Mouse (Mus musculus) hindbrain, embryonic 15.5 days (tissue): ENCODE results near the gene Tmprss12. TPM values are rescaled to one million over a fixed set of nuclear protein-coding genes. Genes with fewer than 3 reads are reported as not detected.
"Not testable (repeated sequence)": the region's sequence is repeated elsewhere in the genome, so short reads cannot be mapped to it uniquely, and the experiment has no call there.

Experiments
- ATAC-seq: fragments of 200-750 bp; cut with Nextera tagmentation; 2 replicates; pipeline ENCODE4 v1.8.0; 2017; ENCODE audit warnings: low read depth, moderate number of reproducible peaks, moderate TSS enrichment; ENCODE audit not compliant: low FRiP score
- H3K27ac ChIP-seq: fragments of 300-500 bp; sonication (generic); replicated peaks from 2 replicates; pipeline ENCODE4 v1.5.1; 2015; ENCODE audit warnings: mild to moderate bottlenecking, inconsistent platforms
- H3K27me3 ChIP-seq: fragments of 300-500 bp; sonication (generic); 2 replicates; pipeline ENCODE4 v1.6.1; 2015; ENCODE audit warnings: control low read depth, inconsistent platforms
- H3K36me3 ChIP-seq: fragments of 300-500 bp; sonication (generic); 2 replicates; pipeline ENCODE4 v1.6.1; 2015; ENCODE audit warnings: control low read depth, inconsistent platforms
- H3K4me1 ChIP-seq: fragments of 300-500 bp; sonication (generic); replicated peaks from 2 replicates; pipeline ENCODE4 v1.6.1; 2015; ENCODE audit warnings: control low read depth, inconsistent platforms
- H3K4me2 ChIP-seq: fragments of 300-500 bp; sonication (generic); 2 replicates; pipeline ENCODE4 v1.6.1; 2015; ENCODE audit warnings: moderate library complexity, mild to moderate bottlenecking, inconsistent platforms
- H3K4me3 ChIP-seq: fragments of 300-500 bp; sonication (generic); 2 replicates; pipeline ENCODE4 v1.5.1; 2015; ENCODE audit warnings: mild to moderate bottlenecking, inconsistent platforms
- H3K9ac ChIP-seq: fragments of 300-500 bp; sonication (generic); 2 replicates; pipeline ENCODE4 v1.6.1; 2015; ENCODE audit warnings: inconsistent platforms
- H3K9me3 ChIP-seq: fragments of 300-500 bp; sonication (generic); 2 replicates; pipeline ENCODE4 v1.6.1; 2016; ENCODE audit warnings: control low read depth, inconsistent platforms
- WGBS: fragments of 180-500 bp; shearing (Covaris S2); methylation state at CpG from one replicate; pipeline ENCODE4 v1.1.7; 2015; 5-methylcytosine and 5-hydroxymethylcytosine counted together
- polyA plus RNA-seq: library from polyadenylated mRNA; unstranded; fragments of >200 nt; fragmentation: Nextera tagmentation; extraction: Ambion mirVana; gene quantifications from 2 replicates; pipeline ENCODE4 v1.2.1, GENCODE M21; 2015

Tmprss12 gene
- polyA plus RNA-seq, 1 experiment from 2014 or later, result not detected

GRCm38 (mm10) chr15:100314448-100315145 lies 34.0 kb downstream of the Tmprss12 start:
- Histone ChIP-seq H3K36me3 (no peaks in the 10 kb centered on the region), H3K4me3 (no peak overlapping the region), H3K9me3 (no peaks in the 10 kb centered on the region), H3K27ac (no peak overlapping the region), H3K9ac (no peak overlapping the region), H3K4me1 (no peaks in the 10 kb centered on the region), H3K27me3 (no peaks in the 10 kb centered on the region), H3K4me2 (no peak overlapping the region)
- no peak for ATAC-seq
- 93% methylated on average over 5 of the region's 5 CpGs for WGBS

- H3K4me2 ChIP-seq, H3K27me3 ChIP-seq, H3K4me3 ChIP-seq, H3K27ac ChIP-seq, ATAC-seq, H3K4me1 ChIP-seq, H3K9ac ChIP-seq, H3K9me3 ChIP-seq, H3K36me3 ChIP-seq: not testable (repeated sequence)
- WGBS, result 86% methylated on average over 4 of the region's 4 CpGs
These were observed 37.5 kb downstream of the Tmprss12 start for GRCm38 (mm10) chr15:100318014-100318671.

- 89% methylated on average over 1 of the region's 1 CpGs for WGBS
- ATAC-seq, result no peak
- no peaks in the 10 kb centered on the region for H3K9me3 ChIP-seq
These were observed 39.2 kb downstream of the Tmprss12 start for GRCm38 (mm10) chr15:100319884-100320283.

DNA sequence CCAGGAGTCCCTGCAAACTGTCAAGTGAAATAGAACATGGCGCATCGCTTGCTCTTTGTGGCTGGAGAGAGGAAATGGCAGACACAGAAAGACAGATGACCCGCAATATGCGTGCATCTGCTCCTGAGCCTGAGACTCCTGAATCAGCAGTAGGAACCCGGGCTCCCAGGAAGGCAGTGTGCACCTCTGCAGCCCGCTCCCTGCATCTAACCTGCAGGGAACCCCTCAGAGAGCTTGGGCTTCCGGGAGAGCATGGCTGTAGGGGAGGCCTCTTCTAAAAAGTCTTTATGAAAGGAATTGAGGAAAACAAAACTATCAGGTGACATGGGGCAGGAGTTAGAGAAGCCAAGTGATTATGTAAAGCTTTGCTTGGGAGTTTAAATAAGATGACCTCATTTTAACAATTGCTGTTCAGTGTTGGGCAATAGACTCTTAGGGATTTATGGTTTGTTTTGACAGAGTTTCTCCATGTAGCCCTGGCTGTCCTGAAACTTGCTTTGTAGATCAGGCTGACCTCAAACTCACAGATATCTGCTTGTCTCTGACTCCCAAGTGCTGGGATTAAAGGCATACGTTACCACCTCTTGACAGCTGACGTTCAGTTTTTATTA lies 39.8 kb downstream of the Tmprss12 start:
- Histone ChIP-seq H3K4me2 (no peak overlapping the region), H3K9ac (no peak overlapping the region), H3K27ac (no peak overlapping the region), H3K27me3 (no peaks in the 10 kb centered on the region), H3K9me3 (no peaks in the 10 kb centered on the region), H3K4me3 (no peak overlapping the region), H3K36me3 (no peaks in the 10 kb centered on the region), H3K4me1 (no peaks in the 10 kb centered on the region)
- ATAC-seq, result no peak
- WGBS, result 79% methylated on average over 9 of the region's 9 CpGs

More at GRCm38 (mm10) chr15:100319884-100320283, 39.2 kb downstream of the Tmprss12 start:
- no peak overlapping the region for H3K9ac ChIP-seq
- no peaks in the 10 kb centered on the region for H3K4me1 ChIP-seq
- no peak overlapping the region for H3K4me2 ChIP-seq
- no peak overlapping the region for H3K27ac ChIP-seq
- no peaks in the 10 kb centered on the region for H3K36me3 ChIP-seq
- no peaks in the 10 kb centered on the region for H3K27me3 ChIP-seq
- no peak overlapping the region for H3K4me3 ChIP-seq

DNA sequence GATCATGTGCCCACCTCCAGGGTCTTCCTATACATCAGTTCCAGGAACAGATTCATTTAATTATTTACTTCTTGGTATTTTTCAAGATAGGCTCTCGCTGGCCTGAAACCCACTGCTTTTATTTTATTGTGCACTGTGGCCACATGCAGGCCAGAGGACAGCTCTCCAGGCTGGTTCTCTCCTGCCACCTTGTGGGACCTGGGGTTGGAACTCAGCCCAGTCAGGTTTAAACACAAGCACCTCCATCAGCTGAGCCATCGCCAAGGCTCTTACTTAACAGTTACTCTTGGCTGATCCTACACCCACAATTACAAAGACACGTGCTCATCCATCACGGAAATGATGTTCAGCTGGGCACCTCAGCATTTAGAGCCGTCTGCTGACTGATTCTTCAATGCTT lies 40.5 kb downstream of the Tmprss12 start:
- ATAC-seq, result no peak
- WGBS, result 48% methylated on average over 5 of the region's 5 CpGs
- H3K27me3 ChIP-seq, result no peaks in the 10 kb centered on the region
- H3K36me3 ChIP-seq, result no peaks in the 10 kb centered on the region
- no peak overlapping the region for H3K27ac ChIP-seq
- no peaks in the 10 kb centered on the region for H3K4me1 ChIP-seq
- H3K9me3 ChIP-seq, result no peaks in the 10 kb centered on the region
- no peak overlapping the region for H3K4me3 ChIP-seq
- H3K4me2 ChIP-seq, result no peak overlapping the region
- H3K9ac ChIP-seq, result no peak overlapping the region

DNA sequence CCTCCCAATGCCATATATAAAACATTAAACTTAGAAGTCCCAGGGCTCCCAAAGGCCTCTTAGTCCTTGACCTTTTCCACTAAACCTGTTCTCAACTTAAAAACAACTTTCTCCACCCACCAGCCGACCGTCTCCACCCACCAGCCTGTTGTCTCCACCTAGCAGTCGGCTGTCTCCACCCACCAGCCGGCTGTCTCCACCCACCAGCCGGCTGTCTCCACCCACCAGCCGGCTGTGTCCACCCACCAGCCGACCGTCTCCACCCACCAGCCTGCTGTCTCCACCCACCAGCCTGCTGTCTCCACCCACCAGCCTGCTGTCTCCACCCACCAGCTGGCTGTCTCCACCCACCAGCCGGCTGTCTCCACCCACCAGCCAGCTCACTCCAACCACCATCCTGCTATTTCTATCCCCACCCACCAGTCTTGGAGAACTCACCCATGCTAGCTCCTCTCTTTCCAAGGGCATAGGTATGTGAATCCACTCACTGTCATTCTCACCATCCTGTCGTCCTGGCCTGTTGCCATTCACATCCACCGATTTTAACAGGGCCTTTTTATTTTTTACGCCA lies 43.5 kb downstream of the Tmprss12 start:
- H3K4me3 ChIP-seq, result no peak overlapping the region
- H3K36me3 ChIP-seq, result no peaks in the 10 kb centered on the region
- no peaks in the 10 kb centered on the region for H3K27me3 ChIP-seq
- ATAC-seq, result no peak
- H3K4me1 ChIP-seq, result no peaks in the 10 kb centered on the region
- no peak overlapping the region for H3K9ac ChIP-seq
- no peak overlapping the region for H3K27ac ChIP-seq
- WGBS, result 75% methylated on average over 12 of the region's 12 CpGs
- H3K4me2 ChIP-seq, result no peak overlapping the region
- H3K9me3 ChIP-seq, result no peaks in the 10 kb centered on the region

DNA sequence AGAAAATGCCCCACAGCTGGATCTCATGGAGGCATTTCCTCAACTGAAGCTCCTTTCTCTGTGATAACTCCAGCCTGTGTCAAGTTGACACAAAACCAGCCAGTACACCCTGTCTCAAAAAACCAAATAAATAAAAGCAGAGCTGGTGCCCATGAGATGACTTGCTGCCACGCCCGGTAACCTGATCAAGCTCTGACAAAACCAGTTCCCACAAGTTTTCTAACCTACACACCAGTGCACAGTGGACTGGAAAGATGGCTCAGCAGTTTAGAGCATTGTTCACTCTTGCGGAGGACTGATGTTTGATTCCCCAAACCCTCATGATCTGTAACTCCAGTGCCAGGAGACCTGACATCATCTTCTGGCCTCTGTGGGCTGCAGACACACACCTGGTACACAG lies 44.6 kb downstream of the Tmprss12 start:
- WGBS, result 89% methylated on average over 3 of the region's 3 CpGs
- Histone ChIP-seq H3K4me3 (no peak overlapping the region), H3K4me1 (no peaks in the 10 kb centered on the region), H3K4me2 (no peak overlapping the region), H3K36me3 (no peaks in the 10 kb centered on the region), H3K9ac (no peak overlapping the region), H3K9me3 (no peaks in the 10 kb centered on the region), H3K27me3 (no peaks in the 10 kb centered on the region), H3K27ac (no peak overlapping the region)
- no peak for ATAC-seq

GRCm38 (mm10) chr15:100328089-100328488 lies 47.5 kb downstream of the Tmprss12 start:
- not testable (repeated sequence) for H3K27me3 ChIP-seq, ATAC-seq, H3K36me3 ChIP-seq, H3K4me1 ChIP-seq, H3K4me3 ChIP-seq, H3K9me3 ChIP-seq, H3K9ac ChIP-seq, H3K4me2 ChIP-seq, H3K27ac ChIP-seq
- WGBS, result 68% methylated on average over 4 of the region's 4 CpGs

DNA sequence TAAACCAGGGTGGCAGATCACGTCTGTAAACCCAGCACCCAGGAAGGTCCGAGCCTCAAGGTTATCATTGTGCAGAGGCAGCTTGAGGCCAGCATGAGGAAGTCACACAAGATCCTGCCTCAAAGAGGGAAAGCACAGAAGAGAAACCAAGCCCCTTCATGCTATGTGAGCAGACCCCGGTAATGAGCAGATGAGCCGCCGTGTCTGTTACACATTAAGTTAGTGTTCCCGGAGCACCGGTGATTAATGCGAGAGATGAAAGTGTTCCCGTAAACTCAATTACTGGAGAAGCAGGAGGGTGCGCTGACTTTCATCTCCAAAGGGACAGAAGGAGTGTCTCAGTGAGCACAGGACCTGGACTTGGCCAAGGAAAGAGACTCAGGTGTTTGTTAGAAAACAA lies 48.7 kb downstream of the Tmprss12 start:
- not testable (repeated sequence) for H3K27me3 ChIP-seq, ATAC-seq, H3K36me3 ChIP-seq, H3K4me1 ChIP-seq, H3K9me3 ChIP-seq, H3K4me2 ChIP-seq, H3K9ac ChIP-seq, H3K4me3 ChIP-seq, H3K27ac ChIP-seq
- 36% methylated on average over 10 of the region's 10 CpGs for WGBS

DNA sequence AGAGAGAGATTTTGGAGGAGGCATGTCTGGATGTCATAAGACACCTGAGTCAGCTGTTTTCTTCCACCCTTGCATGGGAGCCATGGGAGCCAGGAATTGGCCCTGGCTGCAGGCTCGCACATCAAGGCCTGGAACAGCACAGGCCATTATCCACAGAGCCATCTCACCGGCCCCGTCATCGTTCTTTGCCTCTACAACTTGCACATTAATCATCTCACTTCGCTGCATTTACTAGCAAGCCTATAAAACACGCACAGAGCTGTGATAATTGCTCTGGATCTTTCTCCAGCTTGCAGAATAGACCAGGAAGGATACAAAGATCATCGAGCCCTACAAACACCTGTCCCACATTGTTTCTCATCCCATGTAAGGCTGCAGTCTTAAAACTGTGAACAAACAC lies 50.1 kb downstream of the Tmprss12 start:
- no peak for ATAC-seq
- no peak overlapping the region for H3K9ac ChIP-seq
- H3K4me2 ChIP-seq, result no peak overlapping the region
- H3K27me3 ChIP-seq, result no peaks in the 10 kb centered on the region
- H3K9me3 ChIP-seq, result no peaks in the 10 kb centered on the region
- H3K4me3 ChIP-seq, result no peak overlapping the region
- no peaks in the 10 kb centered on the region for H3K4me1 ChIP-seq
- no peaks in the 10 kb centered on the region for H3K36me3 ChIP-seq
- no peak overlapping the region for H3K27ac ChIP-seq
- WGBS, result 61% methylated on average over 7 of the region's 7 CpGs

- H3K9ac ChIP-seq, H3K4me2 ChIP-seq, H3K27ac ChIP-seq, H3K9me3 ChIP-seq, H3K4me3 ChIP-seq, H3K27me3 ChIP-seq, H3K36me3 ChIP-seq, H3K4me1 ChIP-seq: not testable (repeated sequence)
- 50% methylated on average over 3 of the region's 10 CpGs for WGBS
- ATAC-seq, result peak; percentile 34; the same call in 1 of the 2 replicates
These were observed 51.7 kb downstream of the Tmprss12 start for GRCm38 (mm10) chr15:100332077-100332961.
